Mouse (Mus musculus): Measurements from ENCODE around the gene Slc25a47. TPM values are rescaled to one million over a fixed set of nuclear protein-coding genes. Genes with fewer than 3 reads are reported as not detected.

The Slc25a47 gene
- polyA plus RNA-seq, 2 experiments = 13.9 to 24.2 TPM

- DNase-seq (ENCODE audit: low spot score) = no peak
- no peak overlapping the region for H3K9ac ChIP-seq (ENCODE audit: low read depth, low read length, severe bottlenecking)
- no peak overlapping the region for H3K4me3 ChIP-seq (replicated peaks; ENCODE audit: low read length)
- no peak overlapping the region for H3K4me2 ChIP-seq (replicated peaks; ENCODE audit: low read depth, low read length, severe bottlenecking)
- H3K27me3 ChIP-seq (ENCODE audit: control insufficient read depth, insufficient read depth, low read length) = no peaks in the 10 kb centered on the region
- H3K36me3 ChIP-seq (ENCODE audit: control insufficient read depth, insufficient read depth, low read length) = peaks cover 33% of the 10 kb centered on the region
- TF ChIP-seq POLR2A (IDR thresholded peaks at IDR 0.05; ENCODE audit: borderline replicate concordance, extremely low read depth, insufficient read depth, insufficient read length) = no peak
- no peaks in the 10 kb centered on the region for H3K9me3 ChIP-seq (ENCODE audit: control insufficient read depth, low read length)
- H3K27ac ChIP-seq (replicated peaks; ENCODE audit: low read depth, low read length) = no peak overlapping the region
- no peaks in the 10 kb centered on the region for H3K4me1 ChIP-seq (ENCODE audit: control insufficient read depth, insufficient read depth, low read length)
- no peak for ATAC-seq (ENCODE audit: low FRiP score, low read depth)
- 94% methylated on average over 4 of the region's 4 CpGs for WGBS
Observed at GRCm38 (mm10) chr12:108820461-108820860, 15.4 kb upstream of the Slc25a47 start.

- Histone ChIP-seq H3K4me2 (replicated peaks; ENCODE audit: low read depth, low read length, severe bottlenecking) (no peak overlapping the region), H3K27me3 (ENCODE audit: control insufficient read depth, insufficient read depth, low read length) (no peaks in the 10 kb centered on the region), H3K4me3 (replicated peaks; ENCODE audit: low read length) (no peak overlapping the region), H3K4me1 (ENCODE audit: control insufficient read depth, insufficient read depth, low read length) (no peaks in the 10 kb centered on the region), H3K9ac (ENCODE audit: low read depth, low read length, severe bottlenecking) (no peak overlapping the region), H3K27ac (replicated peaks; ENCODE audit: low read depth, low read length) (no peak overlapping the region), H3K9me3 (ENCODE audit: control insufficient read depth, low read length) (no peaks in the 10 kb centered on the region), H3K36me3 (ENCODE audit: control insufficient read depth, insufficient read depth, low read length) (peaks cover 30% of the 10 kb centered on the region)
- DNase-seq (ENCODE audit: low spot score) (no peak), ATAC-seq (ENCODE audit: low FRiP score, low read depth) (no peak)
- WGBS = 59% methylated on average over 8 of the region's 8 CpGs
- no peak for TF ChIP-seq POLR2A (IDR thresholded peaks at IDR 0.05; ENCODE audit: borderline replicate concordance, extremely low read depth, insufficient read depth, insufficient read length)
Observed at GRCm38 (mm10) chr12:108823036-108823435, 12.8 kb upstream of the Slc25a47 start.

GRCm38 (mm10) chr12:108824225-108824874 is 11.5 kb upstream of the Slc25a47 start:
- no peak for ATAC-seq (ENCODE audit: low FRiP score, low read depth)
- no peak overlapping the region for H3K27ac ChIP-seq (replicated peaks; ENCODE audit: low read depth, low read length)
- no peaks in the 10 kb centered on the region for H3K9me3 ChIP-seq (ENCODE audit: control insufficient read depth, low read length)
- DNase-seq (ENCODE audit: low spot score) = no peak
- no peaks in the 10 kb centered on the region for H3K27me3 ChIP-seq (ENCODE audit: control insufficient read depth, insufficient read depth, low read length)
- TF ChIP-seq POLR2A (IDR thresholded peaks at IDR 0.05; ENCODE audit: borderline replicate concordance, extremely low read depth, insufficient read depth, insufficient read length) = no peak
- H3K4me2 ChIP-seq (replicated peaks; ENCODE audit: low read depth, low read length, severe bottlenecking) = no peak overlapping the region
- H3K9ac ChIP-seq (ENCODE audit: low read depth, low read length, severe bottlenecking) = no peak overlapping the region
- H3K4me3 ChIP-seq (replicated peaks; ENCODE audit: low read length) = no peak overlapping the region
- no peaks in the 10 kb centered on the region for H3K4me1 ChIP-seq (ENCODE audit: control insufficient read depth, insufficient read depth, low read length)
- H3K36me3 ChIP-seq (ENCODE audit: control insufficient read depth, insufficient read depth, low read length) = peaks cover 18% of the 10 kb centered on the region
- WGBS = 77% methylated on average over 15 of the region's 15 CpGs

GRCm38 (mm10) chr12:108825561-108826224 is 10.2 kb upstream of the Slc25a47 start:
- Histone ChIP-seq H3K9ac (ENCODE audit: low read depth, low read length, severe bottlenecking) (no peak overlapping the region), H3K4me1 (ENCODE audit: control insufficient read depth, insufficient read depth, low read length) (no peaks in the 10 kb centered on the region), H3K27ac (replicated peaks; ENCODE audit: low read depth, low read length) (no peak overlapping the region), H3K27me3 (ENCODE audit: control insufficient read depth, insufficient read depth, low read length) (no peaks in the 10 kb centered on the region), H3K4me2 (replicated peaks; ENCODE audit: low read depth, low read length, severe bottlenecking) (no peak overlapping the region), H3K36me3 (ENCODE audit: control insufficient read depth, insufficient read depth, low read length) (peaks cover 16% of the 10 kb centered on the region), H3K9me3 (ENCODE audit: control insufficient read depth, low read length) (no peaks in the 10 kb centered on the region), H3K4me3 (replicated peaks; ENCODE audit: low read length) (no peak overlapping the region)
- no peak for DNase-seq (ENCODE audit: low spot score)
- 93% methylated on average over 13 of the region's 13 CpGs for WGBS
- TF ChIP-seq POLR2A (IDR thresholded peaks at IDR 0.05; ENCODE audit: borderline replicate concordance, extremely low read depth, insufficient read depth, insufficient read length) = no peak
- no peak for ATAC-seq (ENCODE audit: low FRiP score, low read depth)

GRCm38 (mm10) chr12:108826282-108826957 is 9.4 kb upstream of the Slc25a47 start:
- 96% methylated on average over 19 of the region's 19 CpGs for WGBS
- peaks cover 16% of the 10 kb centered on the region for H3K36me3 ChIP-seq (ENCODE audit: control insufficient read depth, insufficient read depth, low read length)
- H3K9ac ChIP-seq (ENCODE audit: low read depth, low read length, severe bottlenecking) = no peak overlapping the region
- no peak for DNase-seq (ENCODE audit: low spot score)
- H3K27me3 ChIP-seq (ENCODE audit: control insufficient read depth, insufficient read depth, low read length) = no peaks in the 10 kb centered on the region
- no peak overlapping the region for H3K4me3 ChIP-seq (replicated peaks; ENCODE audit: low read length)
- no peaks in the 10 kb centered on the region for H3K9me3 ChIP-seq (ENCODE audit: control insufficient read depth, low read length)
- H3K4me2 ChIP-seq (replicated peaks; ENCODE audit: low read depth, low read length, severe bottlenecking) = no peak overlapping the region
- H3K4me1 ChIP-seq (ENCODE audit: control insufficient read depth, insufficient read depth, low read length) = no peaks in the 10 kb centered on the region
- H3K27ac ChIP-seq (replicated peaks; ENCODE audit: low read depth, low read length) = no peak overlapping the region
- no peak for TF ChIP-seq POLR2A (IDR thresholded peaks at IDR 0.05; ENCODE audit: borderline replicate concordance, extremely low read depth, insufficient read depth, insufficient read length)
- no peak for ATAC-seq (ENCODE audit: low FRiP score, low read depth)
